Mouse (Mus musculus): Measurements from ENCODE around the gene Peg10. TPM values are rescaled to one million over a fixed set of nuclear protein-coding genes. Genes with fewer than 3 reads are reported as not detected.
A peak's percentile ranks its signal among the peaks of the same experiment; 100 is the strongest.

Peg10 gene
- 1.6 and 1.9 TPM in 2 replicates for polyA plus RNA-seq (2015; fragmentation: Nextera tagmentation; extraction: Ambion mirVana)

DNA sequence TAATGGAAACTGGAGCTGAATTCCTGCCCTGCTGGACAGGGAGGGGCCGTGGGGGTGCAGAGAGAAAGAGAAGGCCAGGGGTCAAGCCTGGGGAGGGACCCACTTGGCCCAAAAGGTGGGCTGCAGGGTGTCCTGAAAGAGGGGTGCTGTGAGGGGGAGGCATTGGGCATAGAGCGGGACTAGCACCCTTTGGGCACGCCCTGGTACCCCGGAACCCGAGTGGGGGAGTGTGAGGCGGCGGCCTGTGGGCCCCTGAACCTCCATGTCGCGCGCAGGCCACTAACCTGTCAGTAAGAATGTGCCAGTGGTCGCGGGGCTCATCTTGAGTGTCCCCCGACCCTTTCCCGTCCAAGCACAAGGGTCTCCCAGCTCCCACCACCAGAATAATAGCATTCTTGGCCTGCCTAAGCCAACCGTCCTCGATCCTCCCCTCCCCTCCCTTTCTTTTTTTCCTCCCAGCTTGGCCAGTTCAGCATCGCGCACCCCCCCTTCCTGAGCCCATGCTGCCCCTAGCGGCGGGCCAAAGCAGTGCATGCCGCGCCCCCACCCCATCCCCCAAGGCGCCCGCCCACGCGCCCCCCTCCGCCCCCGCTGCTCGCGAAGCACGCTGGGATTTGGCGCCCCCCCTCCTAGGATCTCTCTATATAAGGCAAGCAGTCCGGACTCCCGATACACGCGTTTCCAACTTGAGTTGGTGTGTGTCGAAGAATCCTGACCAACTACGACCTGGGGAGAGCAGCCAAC, at the start of gene Peg10, which contains the start of gene Sgce:
Gene Peg10, plus strand, starts transcription at position 611 of the 744 bp plus-strand sequence.
Gene Sgce, minus strand, starts transcription at position 512 of the 744 bp plus-strand sequence.
- Histone ChIP-seq H3K27me3 (ENCODE audit: control insufficient read depth, insufficient read depth, low read depth, low read length) (no peaks in the 10 kb centered on the region), H3K36me3 (ENCODE audit: control insufficient read depth, insufficient read depth, low read length) (no peaks in the 10 kb centered on the region), H3K9me3 (ENCODE audit: control insufficient read depth, low read length) (peaks cover 24% of the 10 kb centered on the region), H3K27ac (ENCODE audit: low read length) (peak within 1 kb of the TSS; percentile 63), H3K9ac (ENCODE audit: low read length) (peak within 1 kb of the TSS; percentile 73), H3K4me1 (replicated peaks; ENCODE audit: control insufficient read depth, insufficient read depth, low read length) (no peaks in the 10 kb centered on the region), H3K4me2 (ENCODE audit: low read depth, low read length) (peak within 1 kb of the TSS; percentile 78), H3K4me3 (ENCODE audit: low read length) (peak within 1 kb of the TSS; percentile 59)
- 48% methylated on average over 36 of the region's 38 CpGs for WGBS
- peak; percentile 59 for ATAC-seq (ENCODE audit: low read depth)

- H3K36me3 ChIP-seq (ENCODE audit: control insufficient read depth, insufficient read depth, low read length) = peaks cover 3% of the 10 kb centered on the region; the same call in 1 of the 2 replicates
- no peak overlapping the region for H3K4me2 ChIP-seq (ENCODE audit: low read depth, low read length)
- H3K9me3 ChIP-seq (ENCODE audit: control insufficient read depth, low read length) = no peaks in the 10 kb centered on the region
- no peak overlapping the region for H3K9ac ChIP-seq (ENCODE audit: low read length)
- no peak for ATAC-seq (ENCODE audit: low read depth)
- H3K27me3 ChIP-seq (ENCODE audit: control insufficient read depth, insufficient read depth, low read depth, low read length) = no peaks in the 10 kb centered on the region
- 68% methylated on average over 8 of the region's 8 CpGs for WGBS
- no peak overlapping the region for H3K4me3 ChIP-seq (ENCODE audit: low read length)
- H3K4me1 ChIP-seq (replicated peaks; ENCODE audit: control insufficient read depth, insufficient read depth, low read length) = peaks cover 2% of the 10 kb centered on the region; the same call in 1 of the 2 replicates
- no peak overlapping the region for H3K27ac ChIP-seq (ENCODE audit: low read length)
These were observed 45.5 kb upstream of the Peg10 start for GRCm38 (mm10) chr6:4701641-4702040.

GRCm38 (mm10) chr6:4703908-4704307, 43.2 kb upstream of the Peg10 start:
- Histone ChIP-seq H3K4me1 (replicated peaks; ENCODE audit: control insufficient read depth, insufficient read depth, low read length) (peaks cover 2% of the 10 kb centered on the region; the same call in 1 of the 2 replicates), H3K27me3 (ENCODE audit: control insufficient read depth, insufficient read depth, low read depth, low read length) (no peaks in the 10 kb centered on the region), H3K27ac (ENCODE audit: low read length) (no peak overlapping the region), H3K9ac (ENCODE audit: low read length) (no peak overlapping the region), H3K4me2 (ENCODE audit: low read depth, low read length) (no peak overlapping the region), H3K9me3 (ENCODE audit: control insufficient read depth, low read length) (no peaks in the 10 kb centered on the region), H3K36me3 (ENCODE audit: control insufficient read depth, insufficient read depth, low read length) (peaks cover 3% of the 10 kb centered on the region; the same call in 1 of the 2 replicates), H3K4me3 (ENCODE audit: low read length) (no peak overlapping the region)
- peak; percentile 79 for ATAC-seq (ENCODE audit: low read depth)
- 42% methylated on average over 7 of the region's 7 CpGs for WGBS

GRCm38 (mm10) chr6:4706415-4706814, 40.7 kb upstream of the Peg10 start:
- Histone ChIP-seq H3K4me1 (replicated peaks; ENCODE audit: control insufficient read depth, insufficient read depth, low read length) (peaks cover 2% of the 10 kb centered on the region; the same call in 1 of the 2 replicates), H3K36me3 (ENCODE audit: control insufficient read depth, insufficient read depth, low read length) (peaks cover 3% of the 10 kb centered on the region; the same call in 1 of the 2 replicates), H3K4me3 (ENCODE audit: low read length) (no peak overlapping the region), H3K9ac (ENCODE audit: low read length) (no peak overlapping the region), H3K27ac (ENCODE audit: low read length) (no peak overlapping the region), H3K27me3 (ENCODE audit: control insufficient read depth, insufficient read depth, low read depth, low read length) (no peaks in the 10 kb centered on the region), H3K9me3 (ENCODE audit: control insufficient read depth, low read length) (no peaks in the 10 kb centered on the region), H3K4me2 (ENCODE audit: low read depth, low read length) (no peak overlapping the region)
- WGBS = 75% methylated on average over 5 of the region's 5 CpGs
- ATAC-seq (ENCODE audit: low read depth) = no peak

DNA sequence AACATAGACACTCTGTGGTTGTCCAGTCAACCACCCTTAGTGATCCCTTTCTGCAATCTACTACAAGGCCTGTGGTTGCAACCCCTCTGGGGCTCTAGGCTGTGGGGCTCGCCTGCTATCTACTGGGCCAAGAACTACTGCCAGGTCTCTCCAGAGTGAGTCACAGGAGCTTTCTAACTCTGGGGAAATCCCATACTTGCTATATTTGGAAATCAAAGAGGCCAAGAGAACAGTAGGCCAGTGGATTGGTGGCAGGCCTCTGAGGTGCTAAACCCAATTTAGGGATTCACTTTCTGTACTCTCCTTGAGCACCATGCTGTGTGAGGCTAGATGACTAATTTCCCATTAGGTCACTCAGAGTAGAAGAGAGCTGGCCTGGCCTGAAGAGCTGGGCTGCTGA, 38.1 kb upstream of the Peg10 start:
- peaks cover 3% of the 10 kb centered on the region; the same call in 1 of the 2 replicates for H3K36me3 ChIP-seq (ENCODE audit: control insufficient read depth, insufficient read depth, low read length)
- H3K27me3 ChIP-seq (ENCODE audit: control insufficient read depth, insufficient read depth, low read depth, low read length) = no peaks in the 10 kb centered on the region
- WGBS = 88% methylated on average over 1 of the region's 1 CpGs
- no peak for ATAC-seq (ENCODE audit: low read depth)
- 0 out of 2 replicates have a peak, but pooled peaks cover 2% of the 10 kb centered on the region for H3K4me1 ChIP-seq (replicated peaks; ENCODE audit: control insufficient read depth, insufficient read depth, low read length)
- no peak overlapping the region for H3K4me3 ChIP-seq (ENCODE audit: low read length)
- no peak overlapping the region for H3K4me2 ChIP-seq (ENCODE audit: low read depth, low read length)
- no peak overlapping the region for H3K27ac ChIP-seq (ENCODE audit: low read length)
- no peak overlapping the region for H3K9ac ChIP-seq (ENCODE audit: low read length)
- H3K9me3 ChIP-seq (ENCODE audit: control insufficient read depth, low read length) = no peaks in the 10 kb centered on the region

DNA sequence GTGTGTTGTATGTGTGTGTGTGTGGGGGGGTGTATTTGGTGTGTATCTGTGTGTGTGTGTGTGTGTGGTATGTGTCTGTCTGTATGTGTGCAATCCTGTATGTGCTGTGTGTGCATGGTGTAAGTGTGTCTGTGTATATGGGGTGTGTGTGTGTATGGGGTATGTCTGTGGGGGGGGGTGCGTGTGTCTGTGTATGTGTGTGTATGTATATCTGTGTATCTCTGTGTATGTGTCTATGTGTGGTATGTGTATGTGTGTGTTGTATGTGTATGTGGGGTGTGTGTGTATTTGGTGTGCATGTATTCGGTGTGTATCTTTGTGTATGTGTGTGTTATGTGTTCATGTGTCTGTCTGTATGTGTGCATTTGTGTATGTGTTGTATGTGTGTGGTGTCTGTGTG, 30.9 kb upstream of the Peg10 start:
- Histone ChIP-seq H3K9me3 (ENCODE audit: control insufficient read depth, low read length) (no peaks in the 10 kb centered on the region), H3K36me3 (ENCODE audit: control insufficient read depth, insufficient read depth, low read length) (no peaks in the 10 kb centered on the region), H3K27ac (ENCODE audit: low read length) (no peak overlapping the region), H3K4me3 (ENCODE audit: low read length) (no peak overlapping the region), H3K27me3 (ENCODE audit: control insufficient read depth, insufficient read depth, low read depth, low read length) (no peaks in the 10 kb centered on the region), H3K9ac (ENCODE audit: low read length) (no peak overlapping the region), H3K4me2 (ENCODE audit: low read depth, low read length) (no peak overlapping the region), H3K4me1 (replicated peaks; ENCODE audit: control insufficient read depth, insufficient read depth, low read length) (no peaks in the 10 kb centered on the region)
- no peak for ATAC-seq (ENCODE audit: low read depth)
- WGBS = 92% methylated on average over 2 of the region's 2 CpGs

DNA sequence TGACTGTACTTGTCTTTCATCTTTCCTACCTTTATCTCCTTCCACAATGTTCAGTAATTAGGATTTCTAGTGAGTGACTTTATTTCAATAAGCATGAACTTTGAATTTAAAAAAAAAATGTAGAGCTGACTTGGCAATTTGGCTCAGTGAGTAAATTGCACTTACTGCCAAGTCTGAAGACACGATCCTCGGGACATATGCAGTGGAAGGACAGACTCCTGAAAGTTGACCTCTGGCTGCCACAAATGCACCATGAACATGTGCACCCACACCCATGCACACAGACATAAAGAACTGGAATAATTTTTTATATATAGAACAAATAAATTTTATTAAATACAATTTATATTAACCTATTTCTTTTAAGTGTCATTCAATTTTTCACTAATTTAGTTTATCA, 29.8 kb upstream of the Peg10 start:
- Histone ChIP-seq H3K36me3 (ENCODE audit: control insufficient read depth, insufficient read depth, low read length) (no peaks in the 10 kb centered on the region), H3K27me3 (ENCODE audit: control insufficient read depth, insufficient read depth, low read depth, low read length) (no peaks in the 10 kb centered on the region), H3K4me1 (replicated peaks; ENCODE audit: control insufficient read depth, insufficient read depth, low read length) (no peaks in the 10 kb centered on the region), H3K9ac (ENCODE audit: low read length) (no peak overlapping the region), H3K4me2 (ENCODE audit: low read depth, low read length) (no peak overlapping the region), H3K9me3 (ENCODE audit: control insufficient read depth, low read length) (no peaks in the 10 kb centered on the region), H3K27ac (ENCODE audit: low read length) (no peak overlapping the region), H3K4me3 (ENCODE audit: low read length) (no peak overlapping the region)
- 50% methylated on average over 2 of the region's 2 CpGs for WGBS
- no peak for ATAC-seq (ENCODE audit: low read depth)

- no peak overlapping the region for H3K9ac ChIP-seq (ENCODE audit: low read length)
- no peak overlapping the region for H3K4me2 ChIP-seq (ENCODE audit: low read depth, low read length)
- no peak overlapping the region for H3K4me3 ChIP-seq (ENCODE audit: low read length)
- no peak for ATAC-seq (ENCODE audit: low read depth)
- H3K27ac ChIP-seq (ENCODE audit: low read length) = no peak overlapping the region
- WGBS = 69% methylated on average over 6 of the region's 6 CpGs
- H3K4me1 ChIP-seq (replicated peaks; ENCODE audit: control insufficient read depth, insufficient read depth, low read length) = no peaks in the 10 kb centered on the region
- H3K36me3 ChIP-seq (ENCODE audit: control insufficient read depth, insufficient read depth, low read length) = no peaks in the 10 kb centered on the region
- no peaks in the 10 kb centered on the region for H3K9me3 ChIP-seq (ENCODE audit: control insufficient read depth, low read length)
- no peaks in the 10 kb centered on the region for H3K27me3 ChIP-seq (ENCODE audit: control insufficient read depth, insufficient read depth, low read depth, low read length)
These were observed 25.0 kb upstream of the Peg10 start for GRCm38 (mm10) chr6:4722142-4722541.

DNA sequence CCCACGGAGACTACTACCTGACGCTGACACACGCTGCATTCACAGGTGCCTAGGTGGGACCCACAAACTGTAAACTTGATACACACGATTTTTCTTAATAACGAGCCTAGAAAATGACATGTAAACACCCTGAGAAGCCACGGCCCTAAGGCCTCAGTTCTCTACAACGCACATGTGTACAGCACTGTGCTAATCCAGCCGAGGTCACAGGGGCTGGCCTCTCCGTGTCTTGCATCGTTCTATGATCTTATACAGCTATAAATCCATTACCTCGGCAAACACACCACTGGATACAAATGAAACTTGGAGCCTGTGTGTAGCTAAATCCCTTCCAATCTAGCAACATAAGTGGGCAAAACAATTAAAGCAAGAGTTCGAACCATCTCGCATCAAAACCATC, 24.4 kb upstream of the Peg10 start:
- Histone ChIP-seq H3K4me2 (ENCODE audit: low read depth, low read length) (no peak overlapping the region), H3K36me3 (ENCODE audit: control insufficient read depth, insufficient read depth, low read length) (no peaks in the 10 kb centered on the region), H3K9me3 (ENCODE audit: control insufficient read depth, low read length) (no peaks in the 10 kb centered on the region), H3K27me3 (ENCODE audit: control insufficient read depth, insufficient read depth, low read depth, low read length) (no peaks in the 10 kb centered on the region), H3K27ac (ENCODE audit: low read length) (no peak overlapping the region), H3K4me1 (replicated peaks; ENCODE audit: control insufficient read depth, insufficient read depth, low read length) (no peaks in the 10 kb centered on the region), H3K4me3 (ENCODE audit: low read length) (no peak overlapping the region), H3K9ac (ENCODE audit: low read length) (no peak overlapping the region)
- no peak for ATAC-seq (ENCODE audit: low read depth)
- 71% methylated on average over 13 of the region's 13 CpGs for WGBS

All from lung, embryonic 16.5 days (tissue).